Mouse (Mus musculus): ENCODE data around the gene Pclo. TPM values are rescaled to one million over a fixed set of nuclear protein-coding genes. Genes with fewer than 3 reads are reported as not detected.

Gene Pclo
- 13.9 and 19.0 TPM in 2 replicates for polyA plus RNA-seq (2021; fragmentation: Nextera tagmentation)
- long read RNA-seq, experiment 1, partial matches to known transcripts = 49 of 53 reads
- long read RNA-seq, experiment 1, other reads (novel, unspliced or antisense) = 4 of 53 reads
- long read RNA-seq, experiment 2, partial matches to known transcripts = 65 of 79 reads
- long read RNA-seq, experiment 2, other reads (novel, unspliced or antisense) = 14 of 79 reads

GRCm38 (mm10) chr5:14514631-14515523 lies at the start of gene Pclo:
Gene Pclo (plus strand): TSS chr5:14514918.

All from left cerebral cortex, adult 6 months (tissue).